Mouse (Mus musculus): ENCODE measurements around the gene Rere.
A peak's percentile ranks its signal among the peaks of the same experiment; 100 is the strongest.
"Not testable (repeated sequence)": the region's sequence is repeated elsewhere in the genome, so short reads cannot be mapped to it uniquely, and the experiment has no call there.

Gene Rere

GRCm38 (mm10) chr4:150504304-150505021, 223.0 kb downstream of the Rere start:
- DNase-seq (ENCODE audit: low read depth, low spot score), result no peak

DNA sequence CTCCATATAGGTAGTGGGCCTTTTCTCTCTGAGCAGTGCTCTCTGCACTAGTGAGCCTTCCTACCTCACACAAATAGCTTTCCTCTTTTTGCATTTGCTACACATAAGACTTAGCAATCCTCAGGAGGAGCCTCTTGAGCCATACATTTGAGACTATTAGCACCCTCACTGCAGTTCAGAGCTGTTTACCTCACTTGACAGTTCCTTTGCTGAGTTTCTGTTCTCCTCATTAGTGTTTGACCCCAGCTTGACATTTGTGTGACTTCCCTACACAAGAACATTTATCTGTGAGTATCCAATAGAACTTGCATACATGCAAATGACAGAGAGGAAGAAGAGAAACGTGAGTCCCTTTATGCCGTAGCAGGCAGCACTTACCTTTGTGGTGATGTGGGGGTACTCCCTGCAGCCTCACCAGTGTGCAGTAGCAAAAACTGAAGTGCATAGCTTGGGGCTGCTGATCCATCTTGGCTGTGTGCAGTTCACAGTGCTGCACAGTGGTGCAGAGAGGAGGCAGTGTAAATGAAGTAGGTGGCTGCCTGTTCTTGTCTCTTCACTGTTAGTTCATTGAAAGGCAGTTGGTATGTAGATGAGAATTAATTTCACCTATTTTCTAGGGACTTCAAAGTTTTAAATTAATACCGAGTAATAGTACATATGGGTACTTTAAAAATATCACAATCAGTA, 227.7 kb downstream of the Rere start:
- no peak for DNase-seq (ENCODE audit: low read depth, low spot score)

GRCm38 (mm10) chr4:150510036-150510435, 228.6 kb downstream of the Rere start:
- DNase-seq (ENCODE audit: low read depth, low spot score), result no peak

DNA sequence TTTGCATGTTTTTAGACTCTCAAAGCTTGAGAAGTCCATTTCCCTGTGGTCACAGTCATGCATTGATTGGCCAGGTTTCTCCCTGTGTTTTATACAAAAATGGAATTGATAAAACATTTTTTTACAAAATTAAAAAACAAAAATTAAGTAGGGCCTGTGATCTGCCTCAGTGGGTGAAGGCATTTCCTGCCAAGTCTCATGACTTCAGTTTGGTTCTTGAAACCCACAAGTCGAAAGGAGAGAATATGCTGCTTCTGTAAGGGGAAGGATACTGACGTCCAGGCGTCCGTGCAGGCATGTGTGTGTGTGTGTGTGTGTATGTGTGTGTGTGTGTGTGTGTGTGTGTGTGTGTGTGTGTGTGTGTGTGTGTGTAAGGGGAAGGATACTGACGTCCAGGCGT, 231.9 kb downstream of the Rere start:
- not testable (repeated sequence) for DNase-seq (ENCODE audit: low read depth, low spot score)

- no peak for DNase-seq (ENCODE audit: low read depth, low spot score)
Measured at GRCm38 (mm10) chr4:150516201-150516600, 234.8 kb downstream of the Rere start.

DNA sequence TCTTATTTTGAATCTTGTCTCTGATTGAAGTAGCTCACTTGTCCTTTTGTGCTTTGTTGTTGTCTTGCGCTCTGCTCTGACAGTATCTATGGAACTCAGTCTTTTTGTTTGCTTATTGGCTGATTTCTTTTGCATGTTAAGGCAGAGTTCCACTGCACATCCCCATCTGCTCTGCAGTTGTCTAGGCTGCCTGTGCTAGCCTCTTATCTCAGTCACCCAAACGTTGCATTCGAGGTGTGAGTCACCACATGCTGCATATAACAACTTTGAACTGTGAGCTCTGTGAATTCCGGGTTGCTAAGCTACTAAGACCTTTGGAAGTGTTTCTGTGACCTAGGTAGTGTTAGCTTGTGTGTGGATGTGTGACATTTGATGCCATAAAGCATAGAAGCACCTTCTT, 235.9 kb downstream of the Rere start:
- DNase-seq (ENCODE audit: low read depth, low spot score), result no peak

GRCm38 (mm10) chr4:150518826-150519225, 237.4 kb downstream of the Rere start:
- DNase-seq (ENCODE audit: low read depth, low spot score), result no peak

DNA sequence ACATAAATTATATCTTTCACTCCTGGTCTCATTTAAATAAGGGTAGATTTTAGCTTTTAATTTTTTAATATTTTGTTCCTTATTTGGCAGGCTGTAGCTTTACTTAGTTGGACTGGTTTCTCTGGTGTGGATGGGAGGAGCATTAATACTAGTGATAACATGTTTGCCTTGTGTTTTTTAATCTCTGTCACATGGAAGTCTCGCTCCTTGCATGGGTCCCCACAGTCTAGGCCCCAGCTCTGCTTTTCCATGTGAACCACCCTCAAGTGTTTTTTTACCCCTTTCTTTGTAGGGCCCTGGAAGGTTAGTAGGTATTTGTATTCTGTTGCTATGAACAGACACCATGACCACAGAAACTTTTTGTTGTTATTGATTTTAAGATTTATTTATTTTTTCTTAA, 238.6 kb downstream of the Rere start:
- DNase-seq (ENCODE audit: low read depth, low spot score), result no peak

DNA sequence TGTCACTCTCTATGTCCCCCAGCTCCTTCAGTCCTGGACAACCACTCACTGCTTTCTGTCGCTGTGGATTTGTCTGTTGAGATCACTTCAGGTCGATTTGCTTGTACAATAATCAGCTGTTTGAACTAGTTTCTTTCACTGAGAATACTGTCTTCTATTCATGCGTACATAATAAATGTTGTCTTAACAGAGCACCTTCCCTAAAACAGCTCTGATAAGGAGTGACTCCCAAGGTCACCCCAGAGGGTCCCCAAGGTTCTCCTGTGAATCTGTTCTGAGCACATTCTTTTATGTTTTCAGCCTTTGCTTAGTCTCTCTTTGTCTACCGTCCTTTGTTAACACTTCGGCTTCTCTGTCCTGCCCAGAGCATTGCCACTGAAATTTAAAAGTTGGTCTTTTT, 241.0 kb downstream of the Rere start:
- no peak for DNase-seq (ENCODE audit: low read depth, low spot score)

- no peak for DNase-seq (ENCODE audit: low read depth, low spot score)
Measured at GRCm38 (mm10) chr4:150523351-150523750, 241.9 kb downstream of the Rere start.

GRCm38 (mm10) chr4:150526269-150526668, 244.8 kb downstream of the Rere start:
- no peak for DNase-seq (ENCODE audit: low read depth, low spot score)

DNA sequence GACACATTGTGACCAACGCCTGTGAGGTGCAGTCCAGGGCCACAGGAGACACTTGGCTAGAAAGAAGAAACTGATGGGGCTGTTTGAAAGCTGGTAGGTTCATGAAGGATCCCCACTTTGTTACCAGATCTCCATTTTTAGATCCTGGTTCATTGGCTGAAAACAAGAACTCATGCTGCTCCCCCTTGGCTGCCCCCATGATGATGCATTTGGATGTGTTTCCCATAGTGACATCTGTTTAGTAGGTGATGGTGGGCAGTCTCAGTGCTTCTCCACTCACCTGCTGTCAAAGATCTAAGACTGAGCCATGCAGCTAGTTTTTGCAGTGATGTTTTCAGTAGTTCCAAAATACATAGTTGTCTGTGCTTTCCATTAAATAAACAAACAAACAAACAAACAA, 247.0 kb downstream of the Rere start:
- DNase-seq (ENCODE audit: low read depth, low spot score), result no peak

GRCm38 (mm10) chr4:150528846-150529245, 247.4 kb downstream of the Rere start:
- DNase-seq (ENCODE audit: low read depth, low spot score), result no peak

- no peak for DNase-seq (ENCODE audit: low read depth, low spot score)
Measured at GRCm38 (mm10) chr4:150531869-150532268, 250.4 kb downstream of the Rere start.

GRCm38 (mm10) chr4:150536821-150537510, 255.5 kb downstream of the Rere start:
- DNase-seq (ENCODE audit: low read depth, low spot score), result no peak

DNA sequence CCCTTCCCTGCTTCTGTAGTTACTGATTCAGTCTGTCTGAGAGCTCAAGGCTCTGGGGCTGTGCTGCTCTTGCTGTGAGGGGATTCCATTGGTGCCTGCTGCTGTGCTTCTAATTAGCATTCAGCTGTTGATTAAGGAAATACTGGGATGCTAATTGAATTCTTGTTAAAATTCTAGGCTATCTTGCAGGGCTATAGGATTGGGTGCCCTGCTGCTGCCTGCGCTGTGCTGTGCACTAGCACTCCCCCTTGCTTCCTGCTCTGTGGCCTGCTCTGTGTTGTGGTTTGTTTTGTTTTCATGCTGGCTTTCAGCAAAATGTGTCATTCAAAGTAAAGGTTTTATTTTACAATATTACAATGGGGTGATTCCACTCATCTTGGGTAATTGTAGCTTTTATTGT, 258.4 kb downstream of the Rere start:
- no peak for DNase-seq (ENCODE audit: low read depth, low spot score)

DNA sequence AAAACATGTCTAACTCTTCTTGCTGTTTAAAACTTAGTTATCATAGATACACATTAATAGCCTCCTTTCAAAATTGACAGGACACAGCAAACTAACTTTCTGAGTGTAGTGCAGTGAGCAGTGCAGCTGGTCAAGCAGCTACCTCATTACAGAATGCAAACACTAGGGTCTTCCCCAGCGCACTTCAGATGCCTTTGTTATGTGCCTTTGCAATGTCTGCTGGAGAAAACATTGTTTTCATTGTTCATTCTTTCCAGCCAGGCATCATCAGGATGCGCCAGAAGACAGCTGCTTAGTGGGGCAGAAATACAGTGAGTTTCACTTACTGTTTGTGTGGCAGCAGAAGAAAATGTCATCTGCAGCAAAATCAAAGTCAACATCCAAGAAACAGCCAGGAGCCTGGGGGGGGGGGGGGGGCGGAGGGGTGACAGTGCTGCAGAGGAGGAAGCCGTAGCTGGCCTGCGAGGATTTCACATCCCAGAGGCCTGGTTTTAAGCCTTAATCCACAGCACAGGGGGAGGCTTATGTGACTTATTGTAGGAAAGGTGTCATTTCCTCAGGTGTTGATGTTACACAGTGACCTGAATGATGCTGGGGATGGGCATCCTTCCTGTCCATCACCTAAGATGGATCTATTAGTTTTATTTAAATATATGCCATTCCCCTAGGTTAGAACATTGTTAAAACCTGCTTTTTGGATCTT, 259.1 kb downstream of the Rere start:
- DNase-seq (ENCODE audit: low read depth, low spot score), result peak; percentile 22

- no peak for DNase-seq (ENCODE audit: low read depth, low spot score)
Measured at GRCm38 (mm10) chr4:150544231-150544630, 262.8 kb downstream of the Rere start.

GRCm38 (mm10) chr4:150544652-150545258, 263.3 kb downstream of the Rere start:
- DNase-seq (ENCODE audit: low read depth, low spot score), result no peak

GRCm38 (mm10) chr4:150545775-150546174, 264.3 kb downstream of the Rere start:
- DNase-seq (ENCODE audit: low read depth, low spot score), result no peak

DNA sequence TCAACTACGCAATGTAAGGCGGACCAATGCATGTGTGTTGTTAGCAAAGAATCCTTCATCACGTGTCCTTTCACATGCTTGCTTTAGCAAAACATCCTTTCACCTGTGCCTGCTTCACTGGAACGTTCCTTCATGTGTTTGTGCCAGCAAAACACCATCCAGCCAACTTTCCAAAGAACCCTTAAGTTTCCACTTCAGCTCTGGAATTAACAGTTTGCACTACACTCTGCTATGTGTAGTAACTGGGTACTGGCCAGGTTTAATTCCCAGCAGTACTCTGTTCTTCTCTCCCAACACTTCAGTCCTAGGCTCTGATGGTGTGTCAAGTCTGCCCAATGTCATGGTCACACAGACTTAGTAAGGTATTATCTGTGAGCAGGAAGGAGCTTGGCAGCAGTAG, 264.9 kb downstream of the Rere start:
- DNase-seq (ENCODE audit: low read depth, low spot score), result not testable (repeated sequence)

DNA sequence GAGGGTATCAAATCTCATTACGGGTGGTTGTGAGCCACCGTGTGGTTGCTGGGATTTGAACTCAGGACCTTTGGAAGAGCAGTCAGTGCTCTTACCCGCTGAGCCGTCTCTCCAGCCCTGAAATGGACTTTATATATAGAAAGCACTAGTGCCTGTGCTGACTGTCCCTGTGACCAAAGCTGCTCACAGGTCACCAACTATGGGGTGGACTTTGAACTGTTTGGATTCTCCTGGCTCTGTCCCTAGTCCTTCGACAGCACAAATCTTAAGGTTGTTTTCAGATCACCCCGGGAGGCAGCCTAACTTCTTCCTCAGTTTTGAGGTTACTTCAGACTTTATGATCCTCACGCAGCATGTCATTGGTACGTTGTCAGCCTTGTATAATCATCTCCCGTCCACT, 267.9 kb downstream of the Rere start:
- DNase-seq (ENCODE audit: low read depth, low spot score), result no peak

All from mesoderm, embryonic 11.5 days (tissue).